ENCODE assay signal across 27 mouse cellular contexts in genomic region chr2:166204174-166204573, GRCm38 (mm10). TPM values are rescaled to one million over a fixed set of nuclear protein-coding genes. Genes with fewer than 3 reads are reported as not detected.
DNase-seq lines count a peak whose midpoint lies in the region; ATAC-seq and TF ChIP-seq lines count a peak whose summit lies in the region.
"Had no signal": no experiment of that assay in that cellular context is flagged by ENCODE, and none has a peak within 500 bp of the region (broad histone marks: within the 10 kb centered on the region; RNA-seq: fewer than 3 reads in every experiment).

No protein-coding gene starts in this region.

- no peak for TF ChIP-seq CTCF in ES-Bruce4 (IDR thresholded peaks at IDR 0.05; ENCODE audit: low read depth, low read length)
- no peak for TF ChIP-seq CTCF in left cerebral cortex, adult 2 months (IDR thresholded peaks at IDR 0.05)

- no peak overlapping the region for H3K9ac ChIP-seq in heart, embryonic 14.5 days (ENCODE audit: low read length)
- H3K9ac ChIP-seq in ES-Bruce4 (ENCODE audit: low read depth, poor library complexity, severe bottlenecking): no peak overlapping the region
- no peak overlapping the region for H3K9ac ChIP-seq in intestine, embryonic 14.5 days (ENCODE audit: low read length)
- no peak overlapping the region for H3K9ac ChIP-seq in neural tube, embryonic 15.5 days (replicated peaks)
- H3K9ac ChIP-seq: embryonic facial prominence, embryonic 15.5 days; hindbrain, embryonic 12.5 days; liver, embryonic 15.5 days; neural tube, embryonic 12.5 days had no signal

- intact Hi-C loops in left cerebral cortex, adult 2 months (cut with DNase I): no loop called here

- H3K36me3 ChIP-seq in heart, embryonic 14.5 days (ENCODE audit: control insufficient read depth, insufficient read depth, low read length): no peaks in the 10 kb centered on the region
- no peaks in the 10 kb centered on the region for H3K36me3 ChIP-seq in ES-Bruce4 (ENCODE audit: control insufficient read depth, insufficient read depth, low read length, poor library complexity, severe bottlenecking)
- no peaks in the 10 kb centered on the region for H3K36me3 ChIP-seq in intestine, embryonic 14.5 days (ENCODE audit: control insufficient read depth, insufficient read depth, low read length)
- no peaks in the 10 kb centered on the region for H3K36me3 ChIP-seq in neural tube, embryonic 15.5 days
- H3K36me3 ChIP-seq: embryonic facial prominence, embryonic 15.5 days; hindbrain, embryonic 12.5 days; liver, embryonic 15.5 days; neural tube, embryonic 12.5 days had no signal

- ATAC-seq in heart, embryonic 14.5 days (ENCODE audit: insufficient number of reproducible peaks, insufficient read depth, low FRiP score, low read depth): no peak
- 0 out of 2 replicates have a peak, but pooled peaks have one; percentile 21 for ATAC-seq in intestine, embryonic 14.5 days (replicated peaks; ENCODE audit: low FRiP score, low TSS enrichment, low read depth)
- ATAC-seq in monocyte, adult 5-6 weeks (replicated peaks; ENCODE audit: insufficient number of reproducible peaks, low FRiP score, low TSS enrichment, poor library complexity, severe bottlenecking): peak; percentile 87
- no peak for ATAC-seq in neural tube, embryonic 15.5 days (ENCODE audit: low FRiP score)
- ATAC-seq: activated CD4-positive, CD25-positive, alpha-beta regulatory T cell, adult 4 months; forebrain, embryonic 14.5 days had no signal

- H3K4me1 ChIP-seq in heart, embryonic 14.5 days (ENCODE audit: control insufficient read depth in 2 of 2, insufficient read depth in 2 of 2, low read length in 2 of 2): peaks cover 30 to 39% of the 10 kb centered on the region in 2 experiments
- H3K4me1 ChIP-seq in ES-Bruce4 (ENCODE audit: control insufficient read depth, insufficient read depth, low read length): peaks cover 12% of the 10 kb centered on the region
- H3K4me1 ChIP-seq in intestine, embryonic 14.5 days (replicated peaks; ENCODE audit: control insufficient read depth, insufficient read depth, low read length): no peaks in the 10 kb centered on the region; the same call in 1 of the 2 replicates
- 0 out of 2 replicates have a peak, but pooled peaks cover 4% of the 10 kb centered on the region for H3K4me1 ChIP-seq in neural tube, embryonic 15.5 days
- H3K4me1 ChIP-seq: liver, embryonic 15.5 days had no signal

- TF ChIP-seq POLR2A in ES-Bruce4 (IDR thresholded peaks at IDR 0.05; ENCODE audit: insufficient read depth, low read length): no peak

- H3K9me3 ChIP-seq in heart, embryonic 14.5 days (ENCODE audit: control insufficient read depth, low read length): no peaks in the 10 kb centered on the region
- H3K9me3 ChIP-seq in ES-Bruce4 (replicated peaks; ENCODE audit: control insufficient read depth, insufficient read depth, low read length, poor library complexity, severe bottlenecking): no peaks in the 10 kb centered on the region
- no peaks in the 10 kb centered on the region for H3K9me3 ChIP-seq in intestine, embryonic 14.5 days (ENCODE audit: control insufficient read depth, low read length)
- no peaks in the 10 kb centered on the region for H3K9me3 ChIP-seq in neural tube, embryonic 15.5 days (replicated peaks)
- H3K9me3 ChIP-seq: embryonic facial prominence, embryonic 15.5 days; hindbrain, embryonic 12.5 days; liver, embryonic 15.5 days; neural tube, embryonic 12.5 days had no signal

- TF ChIP-seq EP300 in ES-Bruce4 (IDR thresholded peaks at IDR 0.05; ENCODE audit: insufficient read depth, low read depth, low read length): no peak

- 71% methylated on average over 13 of the region's 13 CpGs for WGBS in heart, embryonic 14.5 days
- WGBS in intestine, embryonic 14.5 days: 84% methylated on average over 13 of the region's 13 CpGs
- 90% methylated on average over 13 of the region's 13 CpGs for WGBS in neural tube, embryonic 15.5 days

- H3K27ac ChIP-seq in heart, embryonic 14.5 days (replicated peaks in 1 of 2; ENCODE audit: control insufficient read depth in 1 of 2, insufficient read depth in 1 of 2, low read depth in 2 of 2, low read length in 2 of 2): peak overlapping the region; percentile 58 to 69; a peak in 3 of 4 replicates
- 0 out of 2 replicates have a peak overlapping the region, but pooled peaks have one; percentile 25 for H3K27ac ChIP-seq in ES-Bruce4 (ENCODE audit: insufficient read depth, low read length)
- no peak overlapping the region for H3K27ac ChIP-seq in intestine, embryonic 14.5 days (ENCODE audit: low read depth)
- no peak overlapping the region for H3K27ac ChIP-seq in neural tube, embryonic 15.5 days (replicated peaks)
- H3K27ac ChIP-seq in left cerebral cortex, adult 2 months: no peak overlapping the region
- H3K27ac ChIP-seq: embryonic facial prominence, embryonic 15.5 days; hindbrain, embryonic 12.5 days; layer of hippocampus, adult 2 months; liver, embryonic 15.5 days; neural tube, embryonic 12.5 days had no signal

- no peak overlapping the region for H3K4me3 ChIP-seq in heart, embryonic 14.5 days (ENCODE audit: control insufficient read depth in 1 of 2, insufficient read depth in 1 of 2, low read depth in 1 of 2, low read length in 2 of 2)
- no peak overlapping the region for H3K4me3 ChIP-seq in ES-Bruce4 (ENCODE audit: low read depth, low read length)
- H3K4me3 ChIP-seq in intestine, embryonic 14.5 days (ENCODE audit: low read depth, low read length): no peak overlapping the region
- H3K4me3 ChIP-seq in neural tube, embryonic 15.5 days (replicated peaks): no peak overlapping the region
- no peak overlapping the region for H3K4me3 ChIP-seq in left cerebral cortex, adult 2 months
- H3K4me3 ChIP-seq: embryonic facial prominence, embryonic 15.5 days; hindbrain, embryonic 12.5 days; layer of hippocampus, adult 2 months; liver, embryonic 15.5 days; neural tube, embryonic 12.5 days had no signal

- DNase-seq in heart, adult 18-20 months: no peak
- no peak for DNase-seq in intestine, embryonic 14.5 days (ENCODE audit: low spot score)
- no peak for DNase-seq in left cerebral cortex, adult 2 months (ENCODE audit: extremely low spot score in 1 of 2, low spot score in 2 of 2)
- no peak for DNase-seq in ovary, adult 18-20 months (ENCODE audit: low spot score)
- DNase-seq: adrenal gland, adult 8-10 months; cerebellum, adult 11-12 months; cerebellum, postnatal 10 days; kidney, adult 8-10 months; kidney, postnatal 14 days; liver; lung, postnatal 4 days; midbrain, embryonic 14.5 days; thymus, adult 2 months; thymus, postnatal 4 days had no signal

- H3K27me3 ChIP-seq in heart, embryonic 14.5 days (ENCODE audit: control insufficient read depth, insufficient read depth, low read length): peaks cover 5% of the 10 kb centered on the region; the same call in 1 of the 2 replicates
- no peaks in the 10 kb centered on the region for H3K27me3 ChIP-seq in ES-Bruce4 (ENCODE audit: control insufficient read depth, insufficient read depth, low read length, poor library complexity, severe bottlenecking)
- no peaks in the 10 kb centered on the region for H3K27me3 ChIP-seq in intestine, embryonic 14.5 days (replicated peaks; ENCODE audit: control insufficient read depth, insufficient read depth, low read length)
- peaks cover 4% of the 10 kb centered on the region for H3K27me3 ChIP-seq in neural tube, embryonic 15.5 days (replicated peaks)
- H3K27me3 ChIP-seq: embryonic facial prominence, embryonic 15.5 days; liver, embryonic 15.5 days; neural tube, embryonic 12.5 days had no signal

- H3K4me2 ChIP-seq in heart, embryonic 14.5 days (ENCODE audit: low read length): no peak overlapping the region
- H3K4me2 ChIP-seq in intestine, embryonic 14.5 days (ENCODE audit: low read length): no peak overlapping the region
- no peak overlapping the region for H3K4me2 ChIP-seq in neural tube, embryonic 15.5 days
- H3K4me2 ChIP-seq: embryonic facial prominence, embryonic 15.5 days; hindbrain, embryonic 12.5 days; liver, embryonic 15.5 days; neural tube, embryonic 12.5 days had no signal

RNA-seq across cellular contexts. Expression of gene Sulf2, which starts 48.7 kb away (rescaled TPM):
- 106 and 115 TPM in 2 replicates for polyA plus RNA-seq in heart, embryonic 14.5 days (2014; fragmentation: Nextera tagmentation; extraction: Ambion mirVana)
- total RNA-seq in heart, adult 18-20 months (2021): 10 to 100 TPM; 39.7 to 40.6 TPM
- polyA plus RNA-seq in ES-Bruce4 (2011; ENCODE audit: insufficient read depth, insufficient read length, low read depth, missing spikeins): 116 and 119 TPM in 2 replicates
- polyA plus RNA-seq in intestine, embryonic 14.5 days (2014; fragmentation: Nextera tagmentation; extraction: Ambion mirVana): 134 TPM in 2 replicates
- 20.9 to 75.7 TPM (median 27.3 TPM) in 3 replicates for total RNA-seq in monocyte, adult 5-6 weeks (2017)
- 118 and 123 TPM in 2 replicates for polyA plus RNA-seq in neural tube, embryonic 15.5 days (2015; fragmentation: Nextera tagmentation; extraction: Ambion mirVana)
- 100 to 1,000 TPM; 100 to 102 TPM for total RNA-seq in left cerebral cortex, adult 2 months (2021)
- total RNA-seq: CH12.LX, MEL had no signal

Comparison
In these comparisons a context has a peak if more than half of its experiments do, and no peak if none do; other contexts are left out.
1. ATAC-seq: peak in intestine, embryonic 14.5 days (single experiment) and monocyte, adult 5-6 weeks (single experiment); none in heart, embryonic 14.5 days (single experiment) and neural tube, embryonic 15.5 days (single experiment).
2. H3K27ac ChIP-seq: peak in heart, embryonic 14.5 days (2 of 2) and ES-Bruce4 (single experiment); none in intestine, embryonic 14.5 days (single experiment), neural tube, embryonic 15.5 days (single experiment) and left cerebral cortex, adult 2 months (single experiment).